Mouse (Mus musculus) stomach, postnatal 0 days (tissue): ENCODE measurements at regions not wholly inside any gene's neighbourhood (a gene's known extent, or its start where the extent isn't known, plus 50 kb on each side); places are given as distances from the start of the nearest gene placed in this dataset.

Source experiments
- ATAC-seq: fragments of 200-750 bp; cut with Nextera tagmentation; 2 replicates; pipeline ENCODE4 v1.8.0; 2017; ENCODE audit not compliant: low FRiP score, low TSS enrichment
- DNase-seq: peaks from one replicate; pipeline ENCODE4 v3.0.0-alpha.2; 2016; ENCODE audit warnings: low spot score
- H3K27ac ChIP-seq: fragments of 300-500 bp; sonication (generic); replicated peaks from 2 replicates; pipeline ENCODE4 v1.5.1; 2014; ENCODE audit warnings: mild to moderate bottlenecking, control low read depth
- H3K27me3 ChIP-seq: fragments of 300-500 bp; sonication (generic); 2 replicates; pipeline ENCODE4 v1.6.1; 2014; ENCODE audit warnings: low read length; ENCODE audit not compliant: control insufficient read depth, insufficient read depth
- H3K36me3 ChIP-seq: fragments of 300-500 bp; sonication (generic); 2 replicates; pipeline ENCODE4 v1.6.1; 2014; ENCODE audit warnings: low read length, mixed read lengths; ENCODE audit not compliant: control insufficient read depth, insufficient read depth
- H3K4me1 ChIP-seq: fragments of 300-500 bp; sonication (generic); replicated peaks from 2 replicates; pipeline ENCODE4 v1.6.1; 2014; ENCODE audit warnings: antibody characterized with exemption; ENCODE audit not compliant: control insufficient read depth, insufficient read depth
- H3K4me2 ChIP-seq: fragments of 300-500 bp; sonication (generic); replicated peaks from 2 replicates; pipeline ENCODE4 v1.6.1; 2014; ENCODE audit warnings: low read depth, mild to moderate bottlenecking, control low read depth, moderate library complexity
- H3K4me3 ChIP-seq: fragments of 300-500 bp; sonication (generic); 2 replicates; pipeline ENCODE4 v1.5.1; 2014; ENCODE audit warnings: low read depth, low read length, control low read depth
- H3K9ac ChIP-seq: fragments of 300-500 bp; sonication (generic); 2 replicates; pipeline ENCODE4 v1.6.1; 2014; ENCODE audit warnings: mild to moderate bottlenecking, low read length, control low read depth, mixed read lengths
- H3K9me3 ChIP-seq: fragments of 300-500 bp; sonication (generic); 2 replicates; pipeline ENCODE4 v1.6.1; 2016; ENCODE audit warnings: low read length; ENCODE audit not compliant: control insufficient read depth
- CTCF ChIP-seq: IDR thresholded peaks from 2 replicates; pipeline ENCODE4 v1.5.1; 2016; ENCODE audit warnings: antibody characterized with exemption, low read depth, mild to moderate bottlenecking, moderate library complexity
- EP300 ChIP-seq: optimal IDR thresholded peaks from 2 replicates; pipeline ENCODE3; 2016; ENCODE audit warnings: antibody characterized with exemption
- WGBS: fragments of 180-500 bp; shearing (Covaris S2); extraction: QIAGEN DNeasy Blood & Tissue Kit; methylation state at CpG from one replicate; pipeline ENCODE4 v1.1.7; 2014; 5-methylcytosine and 5-hydroxymethylcytosine counted together

DNA sequence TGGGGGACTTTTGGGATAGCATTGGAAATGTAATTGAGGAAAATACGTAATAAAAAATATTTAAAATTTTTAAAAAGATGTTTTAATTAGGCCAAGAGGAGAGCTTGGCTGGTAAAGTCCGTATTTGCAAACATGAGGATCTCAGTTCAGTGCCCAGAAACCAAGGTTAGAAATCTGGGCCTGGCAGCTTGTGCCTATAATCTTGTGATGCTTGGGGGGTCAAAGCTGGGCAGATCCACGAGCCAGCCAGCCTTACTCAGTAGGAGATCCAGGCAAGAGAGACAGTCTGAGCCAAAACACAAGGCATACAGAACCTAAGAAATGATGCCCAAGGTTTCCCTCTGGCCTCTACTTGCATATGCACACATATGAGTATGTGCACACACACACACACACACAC is 54.1 kb upstream of the Cxadr start:
- Histone ChIP-seq H3K36me3 (no peaks in the 10 kb centered on the region), H3K4me2 (no peak overlapping the region), H3K4me1 (no peaks in the 10 kb centered on the region), H3K4me3 (no peak overlapping the region), H3K27me3 (no peaks in the 10 kb centered on the region), H3K9ac (no peak overlapping the region), H3K27ac (no peak overlapping the region), H3K9me3 (no peaks in the 10 kb centered on the region)
- 84% methylated on average over 3 of the region's 3 CpGs for WGBS
- DNase-seq (no peak), ATAC-seq (no peak)
- TF ChIP-seq EP300 (no peak), CTCF (no peak)

DNA sequence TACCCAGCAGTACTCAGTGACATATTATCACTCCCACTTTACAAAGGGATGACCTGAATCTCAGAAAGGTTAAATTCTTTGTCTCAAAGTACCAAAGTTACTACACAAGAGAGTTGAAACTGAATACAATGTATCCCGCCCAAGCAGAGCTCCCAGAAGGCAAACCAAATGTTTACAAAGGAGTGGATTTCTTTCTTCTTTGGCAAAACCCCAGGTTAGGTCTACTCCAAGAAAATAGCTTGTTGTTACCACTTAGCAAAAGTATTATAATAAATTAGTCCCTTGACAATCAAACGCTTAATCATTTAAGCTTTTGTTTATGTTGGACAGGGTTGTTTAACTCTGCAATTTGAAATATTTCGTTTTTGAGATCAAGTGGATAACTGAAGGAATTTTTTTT is 58.6 kb upstream of the Cxadr start:
- DNase-seq (no peak), ATAC-seq (no peak)
- Histone ChIP-seq H3K9me3 (no peaks in the 10 kb centered on the region), H3K36me3 (no peaks in the 10 kb centered on the region), H3K4me2 (no peak overlapping the region), H3K9ac (no peak overlapping the region), H3K4me3 (no peak overlapping the region), H3K27me3 (no peaks in the 10 kb centered on the region), H3K4me1 (no peaks in the 10 kb centered on the region), H3K27ac (no peak overlapping the region)
- 16% methylated on average over 3 of the region's 3 CpGs for WGBS
- TF ChIP-seq EP300 = no peak
- no peak for TF ChIP-seq CTCF

DNA sequence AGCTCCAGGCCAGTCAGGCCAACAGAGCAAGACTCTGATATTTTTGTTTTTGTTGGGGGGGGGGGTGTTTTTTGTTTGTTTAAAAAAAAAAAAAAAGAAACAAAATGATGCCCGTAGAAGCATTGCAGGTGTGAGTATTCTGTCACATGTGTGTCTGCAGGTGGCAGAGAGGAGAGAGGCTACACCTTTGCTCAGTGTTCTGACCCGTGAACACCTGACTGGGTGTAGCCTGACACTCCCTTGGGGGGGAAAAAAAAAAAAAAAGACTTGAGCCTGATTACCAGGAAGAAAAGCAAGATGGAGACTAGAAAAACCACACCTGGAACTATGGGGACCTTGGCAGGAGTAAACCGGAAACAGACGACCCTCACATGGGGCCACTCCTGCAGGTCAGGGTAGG is 61.1 kb upstream of the Cxadr start:
- no peak overlapping the region for H3K9ac ChIP-seq
- no peak overlapping the region for H3K27ac ChIP-seq
- DNase-seq = peak; percentile 42
- H3K9me3 ChIP-seq = no peaks in the 10 kb centered on the region
- H3K4me3 ChIP-seq = no peak overlapping the region
- 69% methylated on average over 4 of the region's 4 CpGs for WGBS
- ATAC-seq = peak; percentile 61; the same call in 1 of the 2 replicates
- no peak for TF ChIP-seq EP300
- no peak for TF ChIP-seq CTCF
- H3K4me1 ChIP-seq = no peaks in the 10 kb centered on the region
- no peaks in the 10 kb centered on the region for H3K36me3 ChIP-seq
- no peaks in the 10 kb centered on the region for H3K27me3 ChIP-seq
- no peak overlapping the region for H3K4me2 ChIP-seq

DNA sequence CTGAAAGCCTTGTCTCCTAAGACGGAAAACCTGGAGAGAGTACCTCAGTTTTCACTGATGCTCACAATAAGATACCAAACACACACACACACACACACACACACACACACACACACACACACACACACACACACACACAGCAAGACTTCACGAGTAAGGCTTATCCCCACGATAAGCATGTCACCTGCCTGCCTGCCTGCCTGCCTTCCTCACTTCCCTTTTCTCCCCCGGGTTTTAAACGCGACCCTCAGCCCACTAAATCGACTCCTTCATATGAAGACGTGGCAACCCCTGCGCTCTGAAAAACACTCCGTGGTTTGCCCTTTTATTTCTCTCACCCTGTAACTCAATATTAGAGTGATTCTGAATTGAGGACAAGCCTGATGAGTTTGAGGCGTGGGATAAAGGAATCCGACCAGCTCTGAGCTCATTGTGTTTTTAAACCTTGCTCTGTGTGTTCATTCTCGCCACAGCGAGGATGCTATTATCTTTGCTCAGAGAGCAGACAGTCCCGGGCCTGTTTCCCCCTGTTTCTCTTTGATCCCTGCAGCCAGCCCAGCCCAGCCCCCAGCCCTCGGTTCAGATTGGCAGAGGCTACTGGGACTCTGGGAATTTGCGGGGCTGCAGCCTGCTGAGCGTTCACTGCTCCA is 63.1 kb upstream of the Cxadr start:
- H3K27ac ChIP-seq = no peak overlapping the region
- H3K4me3 ChIP-seq = peak overlapping the region; percentile 43
- H3K4me1 ChIP-seq = no peaks in the 10 kb centered on the region
- H3K27me3 ChIP-seq = no peaks in the 10 kb centered on the region
- DNase-seq = peak; percentile 35
- H3K9me3 ChIP-seq = no peaks in the 10 kb centered on the region
- H3K9ac ChIP-seq = no peak overlapping the region; the same call in 1 of the 2 replicates
- peak overlapping the region; percentile 78 for H3K4me2 ChIP-seq
- ATAC-seq = no peak
- WGBS = 4% methylated on average over 18 of the region's 18 CpGs
- TF ChIP-seq EP300 (no peak), CTCF (no peak)
- H3K36me3 ChIP-seq = no peaks in the 10 kb centered on the region

DNA sequence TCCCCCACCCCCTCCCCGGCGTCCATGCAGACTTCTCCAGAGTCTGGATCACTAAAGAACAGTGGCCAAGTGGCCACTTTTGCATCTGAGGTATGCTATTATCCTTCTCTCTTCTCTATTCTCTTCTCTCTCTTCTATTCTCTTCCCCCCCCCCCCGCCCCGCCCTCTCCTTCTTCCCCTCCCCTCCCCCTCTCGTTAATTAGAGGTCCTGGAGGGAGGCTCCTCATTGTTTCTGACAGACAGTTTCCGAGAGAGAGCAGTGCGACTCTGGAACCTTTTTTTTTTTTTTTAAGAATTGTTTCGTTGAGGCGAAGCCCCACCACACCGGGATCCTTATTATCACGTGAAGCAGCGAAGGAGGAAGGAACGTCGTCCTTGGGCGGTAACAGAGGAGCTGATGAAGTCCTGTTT is 63.6 kb upstream of the Cxadr start:
- DNase-seq (peak; percentile 46), ATAC-seq (no peak)
- H3K9ac ChIP-seq = 0 out of 2 replicates have a peak overlapping the region, but pooled peaks have one; percentile 45
- no peak overlapping the region for H3K27ac ChIP-seq
- H3K4me1 ChIP-seq = no peaks in the 10 kb centered on the region
- H3K4me2 ChIP-seq = peak overlapping the region; percentile 78
- no peaks in the 10 kb centered on the region for H3K27me3 ChIP-seq
- no peaks in the 10 kb centered on the region for H3K9me3 ChIP-seq
- H3K4me3 ChIP-seq = peak overlapping the region; percentile 43
- H3K36me3 ChIP-seq = no peaks in the 10 kb centered on the region
- TF ChIP-seq CTCF (no peak), EP300 (no peak)
- WGBS = 0% methylated on average over 13 of the region's 15 CpGs

DNA sequence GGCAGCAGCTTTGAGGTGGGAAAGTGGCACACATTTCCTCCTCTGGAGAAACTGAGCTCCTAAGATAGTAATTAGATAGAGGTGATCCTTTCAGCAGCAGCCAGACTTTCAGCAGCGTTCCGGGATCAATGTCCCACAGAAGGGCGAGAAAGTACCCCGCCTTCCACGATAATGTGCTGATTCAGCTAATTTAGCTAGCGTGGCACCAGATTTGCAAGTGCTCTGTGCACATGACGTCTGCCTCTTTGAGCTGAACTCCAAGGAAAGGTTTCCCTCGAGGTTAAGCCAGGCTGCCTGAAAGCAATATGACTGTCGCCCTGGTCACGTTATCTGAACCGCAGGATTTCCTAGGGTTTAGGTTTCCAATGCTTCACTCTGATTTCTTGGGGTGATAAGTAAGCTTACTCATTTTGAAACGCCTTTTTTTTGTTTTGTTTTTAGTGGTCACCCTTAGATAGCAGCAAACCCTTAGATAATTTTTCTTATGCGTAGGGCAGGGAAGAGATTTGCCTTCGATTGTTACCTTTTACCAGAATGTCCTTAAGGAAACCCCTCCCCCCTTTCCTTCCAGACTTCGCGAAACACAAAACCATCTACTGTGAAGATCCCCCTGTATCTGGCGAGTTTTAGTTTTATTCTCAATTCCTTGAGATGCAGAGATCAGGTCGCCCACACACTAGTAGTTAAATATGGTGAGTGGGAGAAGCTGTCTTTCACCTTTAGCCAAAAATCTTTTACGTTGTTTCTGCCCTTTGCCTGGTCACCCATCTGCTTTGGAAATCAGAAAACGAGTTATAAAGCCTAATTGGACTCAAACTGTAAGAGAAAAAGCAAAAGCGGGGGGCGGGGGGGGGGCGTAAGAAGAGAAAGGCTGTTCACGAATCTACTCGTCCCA is 64.3 kb upstream of the Cxadr start:
- TF ChIP-seq EP300 (no peak), CTCF (no peak)
- 5% methylated on average over 25 of the region's 25 CpGs for WGBS
- peak; percentile 81 for ATAC-seq
- Histone ChIP-seq H3K27ac (no peak overlapping the region), H3K4me3 (peak overlapping the region; percentile 43), H3K9me3 (no peaks in the 10 kb centered on the region), H3K4me2 (peak overlapping the region; percentile 78), H3K4me1 (no peaks in the 10 kb centered on the region), H3K27me3 (no peaks in the 10 kb centered on the region), H3K9ac (0 out of 2 replicates have a peak overlapping the region, but pooled peaks have one; percentile 45), H3K36me3 (no peaks in the 10 kb centered on the region)
- peak; percentile 60 for DNase-seq
